Mouse (Mus musculus): ENCODE data around the gene Cops3.

DNA sequence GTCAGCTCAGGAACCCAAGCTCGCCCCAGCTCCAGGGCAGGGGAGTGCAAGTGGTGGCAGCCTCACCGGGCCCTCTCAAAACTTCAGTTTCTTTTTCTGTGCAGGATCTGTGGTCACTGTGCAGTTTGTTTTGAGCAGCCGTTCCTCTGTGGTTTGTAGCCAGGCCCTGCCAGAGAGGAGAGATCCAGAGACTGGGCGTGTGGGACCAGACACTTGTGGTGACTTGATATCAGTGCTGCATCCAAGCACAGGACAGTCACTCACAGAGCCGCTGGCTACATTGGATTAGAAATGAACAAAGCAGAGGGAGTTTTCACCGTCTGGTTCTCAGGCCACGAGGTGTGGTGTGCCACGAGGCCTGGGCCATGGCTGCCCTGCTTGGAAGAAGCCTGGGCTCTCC, 32.5 kb upstream of the Cops3 start:
- TF ChIP-seq CTCF (IDR thresholded peaks at IDR 0.05) = no peak
- no peak for TF ChIP-seq EP300 (IDR thresholded peaks at IDR 0.05)

Measured in lung, postnatal 0 days (tissue).